Mouse (Mus musculus) cortical plate, adult 2 months (tissue): ENCODE measurements around the gene Cacna2d4.

Source experiments
- CTCF ChIP-seq: fragments of 200-500 bp; IDR thresholded peaks from 2 replicates; pipeline ENCODE4 v1.5.1; 2011; ENCODE audit warnings: mild to moderate bottlenecking, control low read depth, low read length; ENCODE audit not compliant: insufficient read depth; ENCODE audit errors: extremely low read depth
- POLR2A ChIP-seq: fragments of 200-500 bp; IDR thresholded peaks from 2 replicates; pipeline ENCODE4 v1.6.1; 2011; ENCODE audit warnings: mild to moderate bottlenecking, low read length, control low read depth; ENCODE audit not compliant: insufficient read depth; ENCODE audit errors: extremely low read depth

GRCm38 (mm10) chr6:119396309-119396634 is 159.9 kb downstream of the Cacna2d4 start:
- TF ChIP-seq CTCF (no peak), POLR2A (no peak)
